Mouse (Mus musculus): Measurements from ENCODE around the gene Hist1h4d. TPM values are rescaled to one million over a fixed set of nuclear protein-coding genes. Genes with fewer than 3 reads are reported as not detected.
"Not testable (repeated sequence)": the region's sequence is repeated elsewhere in the genome, so short reads cannot be mapped to it uniquely, and the experiment has no call there.

Gene Hist1h4d
- polyA plus RNA-seq, 1 experiment from 2014 or later: 126 TPM

- no peak for ATAC-seq (ENCODE audit: low read depth)
- 2% methylated on average over 22 of the region's 22 CpGs for WGBS (ENCODE audit: insufficient replicate concordance)
- Histone ChIP-seq H3K27me3 (ENCODE audit: control insufficient read depth, insufficient read depth, low read depth, low read length) (no peaks in the 10 kb centered on the region), H3K4me3 (ENCODE audit: low read depth, low read length) (peak overlapping the region; percentile 65), H3K9ac (ENCODE audit: low read depth, low read length) (peak overlapping the region; percentile 59), H3K4me2 (ENCODE audit: low read depth, low read length) (peak overlapping the region; percentile 66), H3K27ac (ENCODE audit: low read length) (peak overlapping the region; percentile 100), H3K36me3 (ENCODE audit: control insufficient read depth, insufficient read depth) (no peaks in the 10 kb centered on the region), H3K9me3 (replicated peaks; ENCODE audit: control insufficient read depth, low read length) (no peaks in the 10 kb centered on the region), H3K4me1 (ENCODE audit: control insufficient read depth, low read depth, low read length) (peaks cover 24% of the 10 kb centered on the region)
Observed at GRCm38 (mm10) chr13:23586099-23586939, 4.9 kb downstream of the Hist1h4d start.

DNA sequence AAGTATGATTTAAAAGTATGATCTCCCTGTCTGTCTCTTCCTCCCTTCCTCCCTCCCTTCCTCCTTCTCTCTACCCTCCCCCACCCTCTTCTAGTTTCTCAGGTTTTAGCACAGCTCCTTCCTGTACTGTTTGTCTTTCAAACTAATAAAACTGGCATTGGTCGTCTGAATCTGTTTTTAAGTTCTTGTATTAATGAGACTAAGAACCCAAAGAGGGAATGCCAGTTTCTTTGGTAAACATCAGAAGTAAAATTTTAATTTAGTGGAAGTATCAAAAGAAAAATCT lies 5.5 kb downstream of the Hist1h4d start:
- peak overlapping the region; percentile 46 for H3K4me3 ChIP-seq (ENCODE audit: low read depth, low read length)
- no peaks in the 10 kb centered on the region for H3K9me3 ChIP-seq (replicated peaks; ENCODE audit: control insufficient read depth, low read length)
- H3K9ac ChIP-seq (ENCODE audit: low read depth, low read length): peak overlapping the region; percentile 59
- peak overlapping the region; percentile 66 for H3K4me2 ChIP-seq (ENCODE audit: low read depth, low read length)
- ATAC-seq (ENCODE audit: low read depth): no peak
- WGBS (ENCODE audit: insufficient replicate concordance): 13% methylated on average over 1 of the region's 1 CpGs
- H3K27me3 ChIP-seq (ENCODE audit: control insufficient read depth, insufficient read depth, low read depth, low read length): no peaks in the 10 kb centered on the region
- H3K36me3 ChIP-seq (ENCODE audit: control insufficient read depth, insufficient read depth): no peaks in the 10 kb centered on the region
- peaks cover 23% of the 10 kb centered on the region for H3K4me1 ChIP-seq (ENCODE audit: control insufficient read depth, low read depth, low read length)
- H3K27ac ChIP-seq (ENCODE audit: low read length): peak overlapping the region; percentile 90

DNA sequence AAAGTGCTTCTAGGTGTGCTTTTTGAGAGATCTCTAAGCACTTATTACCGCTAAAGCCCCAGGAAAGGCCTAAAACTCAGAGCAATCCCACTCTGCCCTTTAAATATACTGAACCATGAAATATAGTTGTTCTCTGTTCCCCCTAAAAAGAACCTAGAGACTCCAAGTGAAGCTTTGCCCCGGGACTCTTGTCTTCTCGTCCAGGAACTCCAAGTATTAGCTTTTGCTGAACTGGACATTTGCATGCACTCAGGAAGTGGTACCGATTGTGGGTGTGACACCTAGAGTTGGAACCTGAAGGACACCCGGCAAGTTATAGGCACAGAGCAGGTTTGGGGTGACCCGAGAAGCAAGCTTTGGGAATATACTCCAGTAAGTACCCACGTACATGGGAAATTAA lies 9.8 kb downstream of the Hist1h4d start:
- no peaks in the 10 kb centered on the region for H3K9me3 ChIP-seq (replicated peaks; ENCODE audit: control insufficient read depth, low read length)
- no peaks in the 10 kb centered on the region for H3K36me3 ChIP-seq (ENCODE audit: control insufficient read depth, insufficient read depth)
- H3K4me1 ChIP-seq (ENCODE audit: control insufficient read depth, low read depth, low read length): peaks cover 29% of the 10 kb centered on the region
- H3K4me2 ChIP-seq (ENCODE audit: low read depth, low read length): no peak overlapping the region
- 90% methylated on average over 7 of the region's 7 CpGs for WGBS (ENCODE audit: insufficient replicate concordance)
- no peak overlapping the region for H3K27ac ChIP-seq (ENCODE audit: low read length)
- no peak for ATAC-seq (ENCODE audit: low read depth)
- H3K27me3 ChIP-seq (ENCODE audit: control insufficient read depth, insufficient read depth, low read depth, low read length): no peaks in the 10 kb centered on the region
- no peak overlapping the region for H3K4me3 ChIP-seq (ENCODE audit: low read depth, low read length)
- no peak overlapping the region for H3K9ac ChIP-seq (ENCODE audit: low read depth, low read length)

GRCm38 (mm10) chr13:23591886-23592285 lies 10.5 kb downstream of the Hist1h4d start:
- 59% methylated on average over 7 of the region's 7 CpGs for WGBS (ENCODE audit: insufficient replicate concordance)
- H3K9me3 ChIP-seq (replicated peaks; ENCODE audit: control insufficient read depth, low read length); ATAC-seq (ENCODE audit: low read depth); H3K27me3 ChIP-seq (ENCODE audit: control insufficient read depth, insufficient read depth, low read depth, low read length); H3K36me3 ChIP-seq (ENCODE audit: control insufficient read depth, insufficient read depth); H3K4me3 ChIP-seq (ENCODE audit: low read depth, low read length); H3K4me2 ChIP-seq (ENCODE audit: low read depth, low read length); H3K9ac ChIP-seq (ENCODE audit: low read depth, low read length); H3K27ac ChIP-seq (ENCODE audit: low read length): not testable (repeated sequence)
- peaks cover 34% of the 10 kb centered on the region for H3K4me1 ChIP-seq (ENCODE audit: control insufficient read depth, low read depth, low read length)

DNA sequence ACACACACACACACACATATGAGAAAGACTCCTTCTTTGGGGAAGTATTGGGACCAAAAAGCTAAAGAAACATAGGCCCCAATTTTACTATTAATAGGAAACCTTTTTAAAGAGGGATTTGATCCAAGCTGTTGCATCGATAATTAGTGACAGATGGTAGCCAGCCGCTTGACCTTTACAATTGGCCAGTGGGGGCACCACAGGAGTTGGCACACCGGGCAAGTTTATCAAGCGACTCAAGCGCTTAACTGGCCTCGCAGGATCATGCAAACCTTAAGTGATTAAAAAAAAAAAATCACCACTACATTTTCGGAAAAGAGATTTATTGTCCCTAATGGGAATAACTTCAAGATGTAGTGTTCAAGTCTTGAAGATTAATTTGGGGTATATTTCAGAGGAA lies 11.2 kb downstream of the Hist1h4d start:
- Histone ChIP-seq H3K9ac (ENCODE audit: low read depth, low read length) (no peak overlapping the region), H3K27ac (ENCODE audit: low read length) (no peak overlapping the region), H3K4me3 (ENCODE audit: low read depth, low read length) (no peak overlapping the region), H3K9me3 (replicated peaks; ENCODE audit: control insufficient read depth, low read length) (no peaks in the 10 kb centered on the region), H3K4me2 (ENCODE audit: low read depth, low read length) (no peak overlapping the region), H3K36me3 (ENCODE audit: control insufficient read depth, insufficient read depth) (no peaks in the 10 kb centered on the region), H3K27me3 (ENCODE audit: control insufficient read depth, insufficient read depth, low read depth, low read length) (no peaks in the 10 kb centered on the region), H3K4me1 (ENCODE audit: control insufficient read depth, low read depth, low read length) (peaks cover 37% of the 10 kb centered on the region)
- ATAC-seq (ENCODE audit: low read depth): no peak
- 73% methylated on average over 7 of the region's 7 CpGs for WGBS (ENCODE audit: insufficient replicate concordance)

- H3K27me3 ChIP-seq (ENCODE audit: control insufficient read depth, insufficient read depth, low read depth, low read length): no peaks in the 10 kb centered on the region
- peak; percentile 39; the same call in 1 of the 2 replicates for ATAC-seq (ENCODE audit: low read depth)
- peak overlapping the region; percentile 28; the same call in 1 of the 2 replicates for H3K4me2 ChIP-seq (ENCODE audit: low read depth, low read length)
- no peaks in the 10 kb centered on the region for H3K36me3 ChIP-seq (ENCODE audit: control insufficient read depth, insufficient read depth)
- no peaks in the 10 kb centered on the region for H3K9me3 ChIP-seq (replicated peaks; ENCODE audit: control insufficient read depth, low read length)
- H3K4me1 ChIP-seq (ENCODE audit: control insufficient read depth, low read depth, low read length): peaks cover 40% of the 10 kb centered on the region
- no peak overlapping the region for H3K4me3 ChIP-seq (ENCODE audit: low read depth, low read length)
- peak overlapping the region; percentile 77 for H3K27ac ChIP-seq (ENCODE audit: low read length)
- H3K9ac ChIP-seq (ENCODE audit: low read depth, low read length): peak overlapping the region; percentile 44
- WGBS (ENCODE audit: insufficient replicate concordance): 13% methylated on average over 5 of the region's 5 CpGs
Observed at GRCm38 (mm10) chr13:23593051-23593770, 11.8 kb downstream of the Hist1h4d start.

- peak overlapping the region; percentile 46 for H3K4me2 ChIP-seq (ENCODE audit: low read depth, low read length)
- H3K9me3 ChIP-seq (replicated peaks; ENCODE audit: control insufficient read depth, low read length): no peaks in the 10 kb centered on the region
- H3K27ac ChIP-seq (ENCODE audit: low read length): peak overlapping the region; percentile 93
- H3K36me3 ChIP-seq (ENCODE audit: control insufficient read depth, insufficient read depth): no peaks in the 10 kb centered on the region
- H3K4me3 ChIP-seq (ENCODE audit: low read depth, low read length): 0 out of 2 replicates have a peak overlapping the region, but pooled peaks have one; percentile 5
- peak overlapping the region; percentile 54 for H3K9ac ChIP-seq (ENCODE audit: low read depth, low read length)
- peaks cover 40% of the 10 kb centered on the region for H3K4me1 ChIP-seq (ENCODE audit: control insufficient read depth, low read depth, low read length)
- no peaks in the 10 kb centered on the region for H3K27me3 ChIP-seq (ENCODE audit: control insufficient read depth, insufficient read depth, low read depth, low read length)
- WGBS (ENCODE audit: insufficient replicate concordance): 20% methylated on average over 2 of the region's 2 CpGs
- ATAC-seq (ENCODE audit: low read depth): peak; percentile 45
Observed at GRCm38 (mm10) chr13:23595185-23595584, 13.8 kb downstream of the Hist1h4d start.

GRCm38 (mm10) chr13:23595622-23596372 lies 14.4 kb downstream of the Hist1h4d start:
- peak overlapping the region; percentile 9; the same call in 1 of the 2 replicates for H3K4me3 ChIP-seq (ENCODE audit: low read depth, low read length)
- H3K36me3 ChIP-seq (ENCODE audit: control insufficient read depth, insufficient read depth): no peaks in the 10 kb centered on the region
- peaks cover 40% of the 10 kb centered on the region for H3K4me1 ChIP-seq (ENCODE audit: control insufficient read depth, low read depth, low read length)
- peak overlapping the region; percentile 46 for H3K4me2 ChIP-seq (ENCODE audit: low read depth, low read length)
- no peaks in the 10 kb centered on the region for H3K9me3 ChIP-seq (replicated peaks; ENCODE audit: control insufficient read depth, low read length)
- no peaks in the 10 kb centered on the region for H3K27me3 ChIP-seq (ENCODE audit: control insufficient read depth, insufficient read depth, low read depth, low read length)
- 27% methylated on average over 7 of the region's 7 CpGs for WGBS (ENCODE audit: insufficient replicate concordance)
- peak overlapping the region; percentile 54 for H3K9ac ChIP-seq (ENCODE audit: low read depth, low read length)
- peak overlapping the region; percentile 93 for H3K27ac ChIP-seq (ENCODE audit: low read length)
- ATAC-seq (ENCODE audit: low read depth): peak; percentile 95

Measured in liver, embryonic 16.5 days (tissue).